Mouse (Mus musculus) layer of hippocampus, adult 9-11 months (tissue): ENCODE results near the gene Ugt1a7c.
"Not testable (repeated sequence)": the region's sequence is repeated elsewhere in the genome, so short reads cannot be mapped to it uniquely, and the experiment has no call there.

Source experiments
- DNase-seq: peaks from one replicate; pipeline ENCODE4 v3.0.0; 2022

The Ugt1a7c gene

GRCm38 (mm10) chr1:88094941-88095492, at the start of gene Ugt1a7c:
TSS of gene Ugt1a7c (plus strand) at chr1:88095062.
- DNase-seq: peak; percentile 16

GRCm38 (mm10) chr1:88047408-88047807, 47.5 kb upstream of the Ugt1a7c start:
- DNase-seq: not testable (repeated sequence)

GRCm38 (mm10) chr1:88055088-88055487, 39.8 kb upstream of the Ugt1a7c start, which contains the start of gene Ugt1a10:
TSS of gene Ugt1a10 (plus strand) at chr1:88055388.
- DNase-seq: no peak

GRCm38 (mm10) chr1:88066472-88067102, 28.3 kb upstream of the Ugt1a7c start:
- DNase-seq: not testable (repeated sequence)

GRCm38 (mm10) chr1:88070495-88070894, 24.4 kb upstream of the Ugt1a7c start, which contains the start of gene Ugt1a9:
TSS of gene Ugt1a9 (plus strand) at chr1:88070800.
- no peak for DNase-seq

GRCm38 (mm10) chr1:88070902-88071301, 24.0 kb upstream of the Ugt1a7c start:
- no peak for DNase-seq

- DNase-seq: no peak
Observed at GRCm38 (mm10) chr1:88074471-88074870, 20.4 kb upstream of the Ugt1a7c start.

- DNase-seq: no peak
Observed at GRCm38 (mm10) chr1:88077128-88077527, 17.7 kb upstream of the Ugt1a7c start.

- no peak for DNase-seq
Observed at GRCm38 (mm10) chr1:88081670-88082069, 13.2 kb upstream of the Ugt1a7c start.

- DNase-seq: no peak
Observed at GRCm38 (mm10) chr1:88086125-88086524, 8.7 kb upstream of the Ugt1a7c start.

GRCm38 (mm10) chr1:88087513-88087912, 7.3 kb upstream of the Ugt1a7c start, which contains the start of gene Ugt1a8:
TSS of gene Ugt1a8 (plus strand) at chr1:88087813.
- DNase-seq: no peak

- DNase-seq: no peak
Observed at GRCm38 (mm10) chr1:88092341-88092740, 2.5 kb upstream of the Ugt1a7c start.

GRCm38 (mm10) chr1:88094270-88094676, 589 bp upstream of the Ugt1a7c start:
- not testable (repeated sequence) for DNase-seq

GRCm38 (mm10) chr1:88098546-88098945, 3.7 kb downstream of the Ugt1a7c start:
- DNase-seq: not testable (repeated sequence)

GRCm38 (mm10) chr1:88099691-88100090, 4.8 kb downstream of the Ugt1a7c start:
- not testable (repeated sequence) for DNase-seq

GRCm38 (mm10) chr1:88103019-88103418, 8.2 kb downstream of the Ugt1a7c start, which contains the start of gene Ugt1a6b:
TSS of gene Ugt1a6b (plus strand) at chr1:88103252.
- DNase-seq: not testable (repeated sequence)

- not testable (repeated sequence) for DNase-seq
Observed at GRCm38 (mm10) chr1:88103697-88104468, 9.0 kb downstream of the Ugt1a7c start.

GRCm38 (mm10) chr1:88104667-88105430, 10.0 kb downstream of the Ugt1a7c start:
- DNase-seq: no peak

GRCm38 (mm10) chr1:88105656-88106055, 10.8 kb downstream of the Ugt1a7c start:
- DNase-seq: no peak

GRCm38 (mm10) chr1:88109027-88109557, 14.2 kb downstream of the Ugt1a7c start:
- DNase-seq: not testable (repeated sequence)

GRCm38 (mm10) chr1:88109604-88110003, 14.7 kb downstream of the Ugt1a7c start:
- DNase-seq: not testable (repeated sequence)

GRCm38 (mm10) chr1:88112769-88113168, 17.9 kb downstream of the Ugt1a7c start:
- DNase-seq: not testable (repeated sequence)
